In the genomic region with DNA sequence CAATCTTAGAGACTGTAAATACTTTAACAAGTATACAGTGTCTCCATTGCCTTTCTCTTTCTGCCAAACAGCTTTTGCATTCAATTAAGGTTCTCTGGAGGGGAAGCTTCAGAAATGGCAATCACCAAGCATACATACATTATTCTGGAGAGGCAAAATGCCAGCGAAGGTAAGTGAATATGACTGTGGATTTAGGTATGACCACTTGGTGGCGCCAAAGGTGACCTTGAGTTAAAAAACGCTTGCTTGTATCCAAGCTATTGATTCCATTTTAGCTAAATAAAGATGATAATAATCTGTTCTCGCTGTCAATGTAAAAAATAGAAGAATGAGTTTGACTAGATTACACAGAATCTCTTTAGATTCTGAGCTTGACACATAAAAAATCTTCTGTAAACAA, we compare ENCODE assay signal across 8 mouse cellular contexts.
DNase-seq lines count a peak whose midpoint lies in the region; ATAC-seq lines count a peak whose summit lies in the region.

No protein-coding gene starts in this region.

- no peaks in the 10 kb centered on the region for H3K9me3 ChIP-seq in embryonic facial prominence, embryonic 14.5 days (ENCODE audit: control insufficient read depth, low read length)

- no peak overlapping the region for H3K4me2 ChIP-seq in embryonic facial prominence, embryonic 14.5 days (ENCODE audit: low read depth, low read length)

- no peak for ATAC-seq in embryonic facial prominence, embryonic 14.5 days (ENCODE audit: low read depth)

- H3K9ac ChIP-seq in embryonic facial prominence, embryonic 14.5 days (ENCODE audit: low read depth, low read length): no peak overlapping the region

- no peaks in the 10 kb centered on the region for H3K36me3 ChIP-seq in embryonic facial prominence, embryonic 14.5 days (ENCODE audit: control insufficient read depth, insufficient read depth, low read length)

- H3K27ac ChIP-seq in embryonic facial prominence, embryonic 14.5 days (replicated peaks; ENCODE audit: low read depth, low read length): no peak overlapping the region

- no peak overlapping the region for H3K4me3 ChIP-seq in embryonic facial prominence, embryonic 14.5 days (ENCODE audit: low read depth, low read length)

- H3K4me1 ChIP-seq in embryonic facial prominence, embryonic 14.5 days (ENCODE audit: control insufficient read depth, insufficient read depth, low read length): no peaks in the 10 kb centered on the region

- DNase-seq in adrenal gland, postnatal 10 days: peak; percentile 58
- DNase-seq in adrenal gland, adult 8-10 months: no peak
- peak; percentile 2 for DNase-seq in ovary, postnatal 14 days (ENCODE audit: low spot score)
- no peak for DNase-seq in ovary, adult 18-20 months (ENCODE audit: low spot score)
- peak; percentile 77 for DNase-seq in embryonic facial prominence, embryonic 14.5 days (ENCODE audit: low spot score)
- peak; percentile 4 to 74 for DNase-seq in layer of hippocampus, adult 18-20 months (ENCODE audit: low spot score in 2 of 2)
- DNase-seq in mesoderm, embryonic 11.5 days (ENCODE audit: low read depth, low spot score): peak; percentile 68
- DNase-seq in spleen, postnatal 4 days (ENCODE audit: low spot score in 2 of 2): no peak

- 3% methylated on average over 4 of the region's 4 CpGs for WGBS in embryonic facial prominence, embryonic 14.5 days

- H3K27me3 ChIP-seq in embryonic facial prominence, embryonic 14.5 days (replicated peaks; ENCODE audit: control insufficient read depth, insufficient read depth, low read length): no peaks in the 10 kb centered on the region

Comparison
In these comparisons a context has a peak if more than half of its experiments do, and no peak if none do; other contexts are left out.
1. DNase-seq: peak in adrenal gland, postnatal 10 days (single experiment), ovary, postnatal 14 days (single experiment), embryonic facial prominence, embryonic 14.5 days (single experiment), layer of hippocampus, adult 18-20 months (2 of 2) and mesoderm, embryonic 11.5 days (single experiment); none in adrenal gland, adult 8-10 months (single experiment), ovary, adult 18-20 months (single experiment) and spleen, postnatal 4 days (0 of 2).